Mouse (Mus musculus): ENCODE results near the gene Trim47. TPM values are rescaled to one million over a fixed set of nuclear protein-coding genes. Genes with fewer than 3 reads are reported as not detected.

Trim47 gene
- polyA plus RNA-seq, 1 experiment from 2014 or later: 2.7 TPM

DNA sequence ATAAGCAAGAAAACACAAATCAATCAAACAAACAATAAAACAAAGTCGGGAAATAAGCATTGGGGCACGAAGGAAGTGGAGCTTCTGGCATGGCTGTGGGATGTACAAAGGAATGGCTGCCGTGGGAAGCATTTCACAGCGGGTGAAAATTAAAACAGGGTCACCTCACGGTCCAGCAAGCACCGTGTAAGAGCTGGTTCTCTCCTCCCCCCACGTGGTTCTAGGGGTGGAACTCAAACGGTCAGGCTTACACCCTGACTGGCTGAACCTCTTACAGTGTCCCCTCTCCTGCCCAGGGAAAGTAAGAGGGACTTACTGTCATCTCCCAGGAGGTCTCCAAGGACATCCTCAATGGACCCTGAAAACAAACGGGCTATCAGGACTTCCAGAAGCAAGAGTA lies 36.0 kb upstream of the Trim47 start:
- H3K27me3 ChIP-seq (ENCODE audit: control insufficient read depth, insufficient read depth, low read length): no peaks in the 10 kb centered on the region
- no peak overlapping the region for H3K4me3 ChIP-seq (ENCODE audit: low read depth, low read length)
- peaks cover 9% of the 10 kb centered on the region for H3K36me3 ChIP-seq (ENCODE audit: control insufficient read depth, insufficient read depth, low read length)
- no peak overlapping the region for H3K4me2 ChIP-seq
- no peak for DNase-seq (ENCODE audit: low spot score, missing footprints)
- no peak overlapping the region for H3K9ac ChIP-seq (ENCODE audit: low read length)
- H3K27ac ChIP-seq (ENCODE audit: low read depth, low read length): no peak overlapping the region
- peaks cover 9% of the 10 kb centered on the region; the same call in 1 of the 2 replicates for H3K4me1 ChIP-seq (ENCODE audit: control insufficient read depth, insufficient read depth, low read length)
- WGBS: 37% methylated on average over 9 of the region's 9 CpGs
- no peaks in the 10 kb centered on the region for H3K9me3 ChIP-seq (ENCODE audit: control insufficient read depth, low read length)
- no peak for ATAC-seq (ENCODE audit: low FRiP score)

DNA sequence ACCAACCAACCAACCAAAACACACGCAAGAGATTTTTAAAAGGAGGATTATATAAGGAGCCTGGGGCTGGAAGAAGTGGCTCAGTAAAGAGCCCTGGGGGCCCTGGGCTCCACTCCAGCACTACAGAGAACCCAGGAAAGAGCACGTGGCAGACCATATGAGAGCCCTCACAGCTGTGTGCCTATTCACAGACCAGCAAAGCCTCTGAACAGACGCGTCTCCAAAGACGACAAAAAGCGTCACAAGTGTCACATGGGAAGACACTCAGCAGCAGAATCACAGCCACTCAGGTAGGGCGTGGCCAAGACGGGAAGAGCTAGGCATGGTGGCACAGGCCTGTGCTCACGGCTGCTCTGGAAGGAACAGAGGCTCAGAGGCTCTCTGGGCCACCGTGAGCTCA lies 35.1 kb upstream of the Trim47 start:
- ATAC-seq (ENCODE audit: low FRiP score): no peak
- H3K4me2 ChIP-seq: no peak overlapping the region
- no peak overlapping the region for H3K9ac ChIP-seq (ENCODE audit: low read length)
- no peaks in the 10 kb centered on the region for H3K9me3 ChIP-seq (ENCODE audit: control insufficient read depth, low read length)
- H3K4me3 ChIP-seq (ENCODE audit: low read depth, low read length): no peak overlapping the region
- WGBS: 83% methylated on average over 10 of the region's 10 CpGs
- H3K27me3 ChIP-seq (ENCODE audit: control insufficient read depth, insufficient read depth, low read length): no peaks in the 10 kb centered on the region
- peaks cover 8% of the 10 kb centered on the region; the same call in 1 of the 2 replicates for H3K4me1 ChIP-seq (ENCODE audit: control insufficient read depth, insufficient read depth, low read length)
- peaks cover 11% of the 10 kb centered on the region for H3K36me3 ChIP-seq (ENCODE audit: control insufficient read depth, insufficient read depth, low read length)
- no peak overlapping the region for H3K27ac ChIP-seq (ENCODE audit: low read depth, low read length)
- DNase-seq (ENCODE audit: low spot score, missing footprints): no peak

DNA sequence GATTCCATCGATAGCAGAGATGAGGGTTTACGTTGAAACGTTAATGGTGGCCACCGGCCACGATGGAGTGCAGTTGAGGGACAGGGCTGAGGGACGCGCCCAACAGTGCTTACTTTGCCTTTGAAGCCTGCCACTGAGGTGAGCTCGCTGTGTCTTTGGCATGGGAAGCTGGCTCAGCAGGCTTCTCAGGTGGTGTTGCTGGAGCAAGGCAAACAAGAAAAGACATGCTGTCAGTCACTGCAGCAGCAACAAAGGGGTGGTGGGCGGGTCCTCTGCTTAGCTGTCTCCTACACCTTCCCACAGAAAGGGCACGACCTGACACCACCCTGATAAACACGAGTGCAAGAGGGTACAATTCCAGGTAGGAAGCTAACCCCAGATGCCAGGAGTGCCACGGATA lies 34.3 kb upstream of the Trim47 start:
- Histone ChIP-seq H3K27me3 (ENCODE audit: control insufficient read depth, insufficient read depth, low read length) (no peaks in the 10 kb centered on the region), H3K27ac (ENCODE audit: low read depth, low read length) (no peak overlapping the region), H3K9me3 (ENCODE audit: control insufficient read depth, low read length) (no peaks in the 10 kb centered on the region), H3K9ac (ENCODE audit: low read length) (no peak overlapping the region), H3K36me3 (ENCODE audit: control insufficient read depth, insufficient read depth, low read length) (peaks cover 11% of the 10 kb centered on the region), H3K4me1 (ENCODE audit: control insufficient read depth, insufficient read depth, low read length) (0 out of 2 replicates have a peak, but pooled peaks cover 2% of the 10 kb centered on the region), H3K4me3 (ENCODE audit: low read depth, low read length) (no peak overlapping the region), H3K4me2 (no peak overlapping the region)
- 72% methylated on average over 12 of the region's 12 CpGs for WGBS
- DNase-seq (ENCODE audit: low spot score, missing footprints): no peak
- no peak for ATAC-seq (ENCODE audit: low FRiP score)

DNA sequence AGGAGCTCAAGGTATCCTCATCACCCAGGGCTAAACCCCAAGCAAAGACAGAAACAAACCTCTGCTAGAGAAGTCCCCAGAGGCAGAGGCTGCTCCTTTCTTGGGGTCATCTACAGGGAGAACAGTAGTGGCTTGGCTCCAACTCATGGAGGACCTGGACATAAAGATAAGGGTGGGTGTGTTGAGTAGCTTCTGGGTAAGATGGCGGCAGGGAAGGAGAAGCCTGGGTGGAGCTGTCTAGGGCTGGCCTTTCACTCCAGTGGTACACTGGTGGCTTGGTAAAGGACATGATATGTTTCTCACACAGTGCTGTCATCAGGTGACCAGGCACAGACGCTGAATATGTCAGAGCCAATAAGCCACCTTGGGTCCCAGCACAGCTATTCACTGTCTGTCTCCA lies 23.9 kb upstream of the Trim47 start:
- no peaks in the 10 kb centered on the region for H3K4me1 ChIP-seq (ENCODE audit: control insufficient read depth, insufficient read depth, low read length)
- H3K4me2 ChIP-seq: no peak overlapping the region
- no peak overlapping the region for H3K9ac ChIP-seq (ENCODE audit: low read length)
- H3K9me3 ChIP-seq (ENCODE audit: control insufficient read depth, low read length): no peaks in the 10 kb centered on the region
- no peak overlapping the region for H3K27ac ChIP-seq (ENCODE audit: low read depth, low read length)
- no peak for ATAC-seq (ENCODE audit: low FRiP score)
- 94% methylated on average over 2 of the region's 2 CpGs for WGBS
- H3K27me3 ChIP-seq (ENCODE audit: control insufficient read depth, insufficient read depth, low read length): no peaks in the 10 kb centered on the region
- DNase-seq (ENCODE audit: low spot score, missing footprints): no peak
- no peak overlapping the region for H3K4me3 ChIP-seq (ENCODE audit: low read depth, low read length)
- H3K36me3 ChIP-seq (ENCODE audit: control insufficient read depth, insufficient read depth, low read length): peaks cover 31% of the 10 kb centered on the region

DNA sequence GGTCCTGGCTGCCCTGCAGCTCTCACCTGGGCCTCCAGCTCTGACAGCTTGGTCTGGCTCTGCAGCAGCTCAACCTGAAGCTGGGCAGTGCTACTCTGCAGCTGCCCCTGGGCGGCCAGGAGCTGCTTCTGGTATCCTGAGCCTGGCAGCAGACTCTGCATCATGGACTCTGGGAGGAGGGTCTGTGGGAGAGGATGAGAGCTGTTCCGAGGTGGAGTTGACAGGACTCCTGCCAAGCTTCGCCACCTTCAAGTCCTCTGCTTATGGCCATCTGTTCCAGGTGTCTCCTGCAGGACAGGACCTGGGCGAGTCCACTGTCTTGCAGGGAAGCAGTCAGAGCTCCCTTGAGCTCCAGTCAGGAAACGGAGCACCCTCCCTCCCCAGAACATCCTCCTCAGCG lies 22.3 kb upstream of the Trim47 start:
- Histone ChIP-seq H3K4me3 (ENCODE audit: low read depth, low read length) (no peak overlapping the region), H3K9me3 (ENCODE audit: control insufficient read depth, low read length) (no peaks in the 10 kb centered on the region), H3K4me1 (ENCODE audit: control insufficient read depth, insufficient read depth, low read length) (no peaks in the 10 kb centered on the region), H3K27ac (ENCODE audit: low read depth, low read length) (no peak overlapping the region), H3K27me3 (ENCODE audit: control insufficient read depth, insufficient read depth, low read length) (no peaks in the 10 kb centered on the region), H3K9ac (ENCODE audit: low read length) (no peak overlapping the region), H3K36me3 (ENCODE audit: control insufficient read depth, insufficient read depth, low read length) (peaks cover 31% of the 10 kb centered on the region), H3K4me2 (no peak overlapping the region)
- 79% methylated on average over 6 of the region's 6 CpGs for WGBS
- DNase-seq (ENCODE audit: low spot score, missing footprints) (no peak), ATAC-seq (ENCODE audit: low FRiP score) (no peak)

DNA sequence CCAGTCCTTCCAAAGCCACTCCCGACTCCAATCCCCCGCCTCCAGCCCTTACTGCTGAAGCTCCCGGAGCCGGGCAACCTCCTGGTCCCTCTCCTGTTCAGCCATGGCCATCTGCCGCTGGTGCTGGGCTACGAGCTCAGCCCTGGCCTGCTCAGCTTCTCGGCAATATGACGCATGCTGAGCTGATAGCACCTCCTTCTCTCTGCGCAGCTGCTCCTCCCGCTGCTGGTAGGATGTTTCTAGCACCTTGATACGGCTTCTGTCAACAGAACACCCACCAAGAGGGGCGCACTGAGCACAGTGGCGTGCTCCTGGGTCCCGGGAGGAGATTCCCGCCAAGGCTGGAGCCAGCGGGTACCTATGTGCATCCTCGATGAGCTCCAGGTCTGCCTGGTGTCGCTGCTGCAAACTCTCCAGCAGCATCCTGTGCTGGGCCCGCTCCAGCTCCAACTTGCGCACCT lies 21.8 kb upstream of the Trim47 start:
- Histone ChIP-seq H3K4me1 (ENCODE audit: control insufficient read depth, insufficient read depth, low read length) (no peaks in the 10 kb centered on the region), H3K9me3 (ENCODE audit: control insufficient read depth, low read length) (no peaks in the 10 kb centered on the region), H3K9ac (ENCODE audit: low read length) (no peak overlapping the region), H3K27ac (ENCODE audit: low read depth, low read length) (no peak overlapping the region), H3K4me3 (ENCODE audit: low read depth, low read length) (no peak overlapping the region), H3K4me2 (no peak overlapping the region), H3K27me3 (ENCODE audit: control insufficient read depth, insufficient read depth, low read length) (no peaks in the 10 kb centered on the region), H3K36me3 (ENCODE audit: control insufficient read depth, insufficient read depth, low read length) (peaks cover 27% of the 10 kb centered on the region)
- no peak for ATAC-seq (ENCODE audit: low FRiP score)
- WGBS: 69% methylated on average over 20 of the region's 20 CpGs
- no peak for DNase-seq (ENCODE audit: low spot score, missing footprints)

DNA sequence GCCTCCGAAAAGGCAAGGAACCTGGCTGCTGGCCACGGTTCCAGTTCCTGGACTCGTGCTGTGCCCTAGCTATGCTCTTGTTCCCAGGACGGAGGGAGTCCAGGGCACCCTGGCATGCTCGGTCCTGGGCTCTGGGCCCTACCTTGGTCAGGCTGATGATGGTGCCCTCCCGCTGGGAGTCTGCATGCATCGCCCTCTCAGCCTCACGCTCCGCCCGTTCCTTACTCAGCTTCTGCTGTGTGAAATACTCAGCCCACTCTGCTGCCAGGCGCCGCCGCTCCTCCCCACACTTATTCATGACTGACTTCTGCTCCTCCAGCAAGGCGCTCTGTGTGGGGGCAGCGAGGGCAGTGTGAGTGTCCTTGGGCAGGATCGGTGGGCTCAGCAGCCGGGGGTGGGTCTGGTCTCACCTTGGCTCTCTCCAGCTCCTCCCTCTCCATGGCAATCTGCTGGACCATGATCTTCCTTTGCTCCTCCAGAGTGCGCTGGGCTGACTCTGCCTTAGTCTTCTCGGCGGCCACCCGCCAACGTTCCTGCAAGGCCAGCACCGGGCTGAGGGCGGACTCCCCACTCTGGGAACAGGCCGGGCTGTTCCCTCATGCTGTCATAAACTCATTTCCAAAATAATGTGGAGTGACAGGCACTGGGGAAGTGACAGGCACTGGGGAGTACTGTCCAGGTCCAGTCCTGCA lies 19.4 kb upstream of the Trim47 start:
- H3K27me3 ChIP-seq (ENCODE audit: control insufficient read depth, insufficient read depth, low read length): no peaks in the 10 kb centered on the region
- H3K9ac ChIP-seq (ENCODE audit: low read length): no peak overlapping the region
- DNase-seq (ENCODE audit: low spot score, missing footprints) (no peak), ATAC-seq (ENCODE audit: low FRiP score) (no peak)
- peaks cover 31% of the 10 kb centered on the region for H3K36me3 ChIP-seq (ENCODE audit: control insufficient read depth, insufficient read depth, low read length)
- no peak overlapping the region for H3K4me3 ChIP-seq (ENCODE audit: low read depth, low read length)
- H3K4me2 ChIP-seq: no peak overlapping the region
- no peaks in the 10 kb centered on the region for H3K4me1 ChIP-seq (ENCODE audit: control insufficient read depth, insufficient read depth, low read length)
- WGBS: 78% methylated on average over 25 of the region's 25 CpGs
- no peak overlapping the region for H3K27ac ChIP-seq (ENCODE audit: low read depth, low read length)
- H3K9me3 ChIP-seq (ENCODE audit: control insufficient read depth, low read length): no peaks in the 10 kb centered on the region

DNA sequence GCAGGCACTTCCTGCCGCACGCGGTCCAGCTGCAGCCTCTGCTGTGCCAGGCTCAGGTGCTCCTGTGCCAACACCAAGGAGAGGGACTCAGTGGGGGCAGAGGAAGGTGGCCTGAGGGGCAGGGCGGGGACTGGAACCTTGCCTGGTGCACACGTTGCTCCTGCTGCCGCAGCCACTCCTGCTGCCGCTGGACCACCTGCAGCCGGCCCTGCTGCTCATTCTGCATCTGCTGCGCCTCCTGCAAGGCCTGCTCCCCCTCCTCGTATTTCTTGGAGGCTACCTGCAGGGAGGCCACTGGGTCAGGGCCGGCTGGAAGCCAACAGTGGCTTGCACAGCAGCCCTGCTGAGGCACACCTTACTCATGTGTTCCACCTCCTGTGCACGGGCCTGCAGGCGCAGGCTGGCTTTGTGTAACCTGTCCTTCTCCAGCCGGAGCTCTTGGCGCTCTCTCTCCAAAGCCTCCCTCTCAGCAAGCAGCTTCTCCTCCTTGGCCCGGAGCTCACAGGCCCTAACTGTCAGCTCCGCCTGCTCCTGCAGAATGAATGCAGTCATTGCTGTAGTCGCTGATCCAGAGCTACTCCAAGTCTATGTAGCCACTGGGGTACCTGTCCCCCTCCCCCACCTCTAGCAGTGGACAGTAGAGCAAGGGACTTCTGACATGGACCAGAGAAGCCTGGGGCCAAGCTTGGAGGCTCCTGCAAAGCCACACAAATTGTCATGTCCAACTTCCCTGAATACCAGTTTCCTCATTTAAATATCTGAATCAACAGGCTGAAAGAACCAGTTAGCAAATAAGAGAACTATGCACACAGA lies 18.7 kb upstream of the Trim47 start:
- DNase-seq (ENCODE audit: low spot score, missing footprints) (no peak), ATAC-seq (ENCODE audit: low FRiP score) (no peak)
- H3K27ac ChIP-seq (ENCODE audit: low read depth, low read length): no peak overlapping the region
- 49% methylated on average over 18 of the region's 18 CpGs for WGBS
- no peak overlapping the region for H3K4me3 ChIP-seq (ENCODE audit: low read depth, low read length)
- H3K27me3 ChIP-seq (ENCODE audit: control insufficient read depth, insufficient read depth, low read length): no peaks in the 10 kb centered on the region
- no peaks in the 10 kb centered on the region for H3K4me1 ChIP-seq (ENCODE audit: control insufficient read depth, insufficient read depth, low read length)
- no peak overlapping the region for H3K9ac ChIP-seq (ENCODE audit: low read length)
- H3K4me2 ChIP-seq: no peak overlapping the region
- no peaks in the 10 kb centered on the region for H3K9me3 ChIP-seq (ENCODE audit: control insufficient read depth, low read length)
- H3K36me3 ChIP-seq (ENCODE audit: control insufficient read depth, insufficient read depth, low read length): peaks cover 25% of the 10 kb centered on the region

DNA sequence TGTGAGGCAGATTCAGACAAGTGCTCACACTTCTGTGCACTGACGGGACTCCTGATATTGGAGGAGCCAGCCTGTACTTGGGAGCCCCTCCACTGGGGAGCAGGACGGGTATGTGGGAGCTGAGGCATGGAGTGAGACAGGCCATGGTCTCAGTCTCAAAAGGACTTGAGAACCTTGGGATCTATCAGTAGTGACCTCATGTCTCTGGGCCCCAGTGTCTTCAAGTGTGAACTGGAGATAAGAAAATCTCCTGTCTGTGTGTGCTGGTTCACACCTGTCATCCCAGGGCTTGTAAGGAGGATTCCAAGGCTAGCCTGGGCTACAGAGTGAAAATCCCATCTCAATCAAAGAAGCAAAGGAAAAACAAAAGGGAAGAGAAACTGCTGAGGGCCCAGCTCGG lies 16.5 kb upstream of the Trim47 start:
- no peaks in the 10 kb centered on the region for H3K4me1 ChIP-seq (ENCODE audit: control insufficient read depth, insufficient read depth, low read length)
- peaks cover 19% of the 10 kb centered on the region; the same call in 1 of the 2 replicates for H3K36me3 ChIP-seq (ENCODE audit: control insufficient read depth, insufficient read depth, low read length)
- H3K27me3 ChIP-seq (ENCODE audit: control insufficient read depth, insufficient read depth, low read length): no peaks in the 10 kb centered on the region
- H3K4me2 ChIP-seq: no peak overlapping the region
- no peak for DNase-seq (ENCODE audit: low spot score, missing footprints)
- ATAC-seq (ENCODE audit: low FRiP score): no peak
- WGBS: 95% methylated on average over 3 of the region's 3 CpGs
- no peaks in the 10 kb centered on the region for H3K9me3 ChIP-seq (ENCODE audit: control insufficient read depth, low read length)
- no peak overlapping the region for H3K4me3 ChIP-seq (ENCODE audit: low read depth, low read length)
- H3K9ac ChIP-seq (ENCODE audit: low read length): no peak overlapping the region
- H3K27ac ChIP-seq (ENCODE audit: low read depth, low read length): no peak overlapping the region
